Mouse (Mus musculus) adrenal gland, postnatal 4 days (tissue): ENCODE measurements around the gene Ankrd31. TPM values are rescaled to one million over a fixed set of nuclear protein-coding genes. Genes with fewer than 3 reads are reported as not detected.
"Not testable (repeated sequence)": the region's sequence is repeated elsewhere in the genome, so short reads cannot be mapped to it uniquely, and the experiment has no call there.

Source experiments
- DNase-seq, 2 experiments: peaks; one replicate each; pipeline ENCODE4 v3.0.0; 2021 to 2022; ENCODE audit warnings: low spot score in 2 of 2, mixed read lengths in 2 of 2
- long read RNA-seq, 2 experiments: library from polyadenylated mRNA; stranded (forward); transcript quantifications; one replicate each; pipeline ENCODE4 v2.0.0; 2021
- total RNA-seq, 2 experiments: library from RNA; stranded (reverse); gene quantifications; 2 replicates each; pipeline ENCODE4 v1.2.3; 2021

Ankrd31 gene
- under 1 TPM; 0.08 to 0.11 TPM for total RNA-seq
- long read RNA-seq, experiment 1, result 0 reads
- long read RNA-seq, experiment 2, result 0 reads

DNA sequence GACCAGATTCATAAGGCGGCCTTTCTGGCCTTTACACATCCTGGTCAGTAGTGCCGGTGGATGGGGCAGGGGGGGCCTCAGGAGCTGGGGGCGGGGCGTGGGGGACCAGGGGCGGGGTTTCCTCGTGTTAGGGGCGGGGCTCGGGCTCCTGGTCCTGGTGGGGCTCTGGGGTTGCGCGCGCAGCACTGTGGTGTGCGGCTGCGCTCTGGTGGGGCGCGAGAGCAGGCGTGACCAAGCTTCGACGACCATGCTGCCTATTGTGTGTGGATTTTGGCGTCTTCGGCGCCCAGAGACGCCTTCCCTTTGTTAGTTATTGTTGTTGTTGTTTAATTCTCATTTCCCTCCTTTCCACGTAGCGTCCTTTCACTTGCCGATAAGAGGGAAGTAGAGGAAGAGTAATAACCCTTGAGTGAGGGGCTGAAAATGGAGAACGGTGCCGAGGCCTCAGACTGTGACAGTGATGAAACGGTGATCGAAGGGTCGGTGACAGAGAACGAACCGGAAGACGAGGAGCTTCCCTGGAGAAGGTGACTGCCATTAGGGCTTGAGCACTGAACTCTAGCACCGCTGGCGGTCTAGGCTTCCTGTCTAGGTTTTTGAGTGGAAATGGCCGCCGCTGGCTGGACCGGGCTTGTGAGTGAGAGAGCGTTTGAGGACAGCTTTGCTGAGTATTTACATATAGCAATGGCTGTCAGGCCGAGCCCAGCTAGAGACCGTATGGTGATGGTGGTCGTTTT, at the start of gene Ankrd31:
Ankrd31 (plus strand) TSS at position 164 of the 737 bp plus-strand sequence.
- no peak for DNase-seq

GRCm38 (mm10) chr13:96702567-96703278, 45.3 kb upstream of the Ankrd31 start:
- no peak for DNase-seq

DNA sequence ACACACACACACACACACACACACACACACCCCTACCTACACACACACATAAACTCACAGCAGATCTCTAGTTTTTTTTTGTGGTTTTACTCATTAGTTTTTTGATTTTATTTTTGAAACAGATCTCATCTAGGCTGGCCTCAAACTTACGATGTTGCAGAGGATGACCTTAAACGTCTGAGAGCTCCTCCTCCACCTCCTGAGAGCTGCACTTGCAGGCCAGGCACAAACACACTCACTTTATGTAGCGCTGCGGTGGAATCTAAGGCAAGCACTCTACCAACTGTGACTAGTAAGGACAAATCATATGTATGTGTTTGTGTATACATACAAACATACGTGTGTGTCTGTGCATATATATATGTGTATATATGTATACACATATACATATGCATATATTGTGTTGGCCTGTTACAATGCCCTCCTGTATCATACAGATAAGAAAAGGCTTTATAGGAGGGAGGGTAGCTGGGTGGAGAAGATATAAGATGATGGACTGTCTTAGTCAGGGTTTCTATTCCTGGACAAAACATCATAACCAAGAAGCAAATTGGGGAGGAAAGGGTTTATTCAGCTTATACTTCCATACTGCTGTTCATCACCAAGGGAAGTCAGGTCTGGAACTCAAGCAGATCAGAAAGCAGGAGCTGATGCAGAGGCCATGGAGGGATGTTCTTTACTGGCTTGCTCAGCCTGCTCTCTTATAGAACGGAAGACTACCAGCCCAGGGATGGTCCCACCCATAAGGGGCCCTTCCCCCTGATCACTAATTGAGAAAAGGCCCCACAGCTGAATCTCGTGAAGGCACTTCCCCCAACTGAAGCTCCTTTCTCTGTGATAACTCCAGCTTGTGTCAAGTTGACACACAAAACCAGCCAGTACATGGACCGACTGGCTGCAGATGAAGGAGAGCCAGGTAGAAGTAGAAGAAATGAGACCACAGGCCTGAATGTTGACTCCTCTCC, 38.5 kb upstream of the Ankrd31 start:
- no peak for DNase-seq

GRCm38 (mm10) chr13:96716311-96716710, 31.8 kb upstream of the Ankrd31 start:
- no peak for DNase-seq

GRCm38 (mm10) chr13:96717821-96718220, 30.3 kb upstream of the Ankrd31 start:
- no peak for DNase-seq

- no peak for DNase-seq
Observed at GRCm38 (mm10) chr13:96720003-96720402, 28.1 kb upstream of the Ankrd31 start.

- DNase-seq, result no peak
Observed at GRCm38 (mm10) chr13:96728289-96728688, 19.8 kb upstream of the Ankrd31 start.

GRCm38 (mm10) chr13:96729146-96729545, 18.9 kb upstream of the Ankrd31 start:
- DNase-seq, result no peak

DNA sequence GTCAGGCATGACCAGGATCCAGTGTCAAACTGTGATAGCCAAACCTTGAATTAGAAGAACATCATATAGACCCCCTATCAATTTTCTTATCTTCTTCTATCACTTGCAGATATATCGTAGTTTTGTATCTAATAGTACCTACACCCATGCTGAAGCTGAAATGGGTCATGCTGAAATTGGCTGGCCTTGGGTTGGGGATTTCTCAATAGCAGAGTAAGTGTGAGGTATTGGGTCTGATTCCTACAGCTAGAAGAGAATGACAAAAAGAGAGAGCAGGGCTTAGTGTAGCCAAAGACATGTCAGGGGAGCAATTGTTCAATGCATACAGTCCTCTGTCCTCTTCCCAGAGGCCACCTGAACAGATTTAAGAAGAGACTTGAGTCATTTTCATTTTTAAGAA, 18.0 kb upstream of the Ankrd31 start:
- DNase-seq, result no peak

- no peak for DNase-seq
Observed at GRCm38 (mm10) chr13:96735175-96735574, 12.9 kb upstream of the Ankrd31 start.

DNA sequence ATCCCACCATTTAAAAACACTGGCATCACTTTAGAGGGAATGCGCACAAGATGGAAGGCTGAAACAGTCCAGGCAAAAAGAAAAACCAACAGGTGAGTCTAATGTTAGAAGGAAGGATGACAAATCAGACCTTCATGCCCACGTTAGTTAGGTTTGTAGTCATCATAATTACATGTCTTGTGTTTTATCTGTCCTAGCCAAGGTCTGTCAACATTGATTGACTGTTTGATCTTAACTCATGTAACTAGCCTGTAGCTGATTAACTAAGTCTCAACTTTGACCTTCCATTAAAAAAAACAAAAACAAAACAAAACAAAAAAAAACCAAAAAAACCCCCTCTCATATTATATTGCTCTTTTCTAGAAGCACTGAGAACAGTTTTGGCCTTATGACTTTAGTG, 7.9 kb upstream of the Ankrd31 start:
- DNase-seq, result no peak

- no peak for DNase-seq
Observed at GRCm38 (mm10) chr13:96742871-96743270, 5.2 kb upstream of the Ankrd31 start.

- DNase-seq, result no peak
Observed at GRCm38 (mm10) chr13:96746055-96746454, 2.0 kb upstream of the Ankrd31 start.

DNA sequence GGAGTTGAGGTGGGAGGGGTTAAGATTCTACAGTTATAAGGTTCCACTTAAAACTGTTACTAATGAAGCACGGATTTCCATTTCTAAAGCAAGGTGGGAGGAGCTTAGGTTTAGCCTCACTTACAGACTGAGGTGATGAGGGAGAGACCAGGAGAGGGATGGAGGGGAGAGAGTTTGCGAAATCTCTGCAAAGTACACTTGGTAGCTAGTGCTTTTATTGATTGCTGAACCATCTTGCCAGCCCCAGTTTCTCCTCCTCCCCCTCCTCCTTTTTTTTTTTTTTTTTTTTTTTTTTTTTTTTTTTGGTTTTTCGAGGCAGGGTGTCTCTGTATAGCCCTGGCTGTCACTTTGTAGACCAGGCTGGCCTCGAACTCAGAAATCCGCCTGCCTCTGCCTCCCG, 1.8 kb downstream of the Ankrd31 start:
- DNase-seq, result no peak

- DNase-seq, result no peak
Observed at GRCm38 (mm10) chr13:96760848-96761247, 12.8 kb downstream of the Ankrd31 start.

GRCm38 (mm10) chr13:96786071-96786470, 38.0 kb downstream of the Ankrd31 start:
- DNase-seq, result not testable (repeated sequence)

DNA sequence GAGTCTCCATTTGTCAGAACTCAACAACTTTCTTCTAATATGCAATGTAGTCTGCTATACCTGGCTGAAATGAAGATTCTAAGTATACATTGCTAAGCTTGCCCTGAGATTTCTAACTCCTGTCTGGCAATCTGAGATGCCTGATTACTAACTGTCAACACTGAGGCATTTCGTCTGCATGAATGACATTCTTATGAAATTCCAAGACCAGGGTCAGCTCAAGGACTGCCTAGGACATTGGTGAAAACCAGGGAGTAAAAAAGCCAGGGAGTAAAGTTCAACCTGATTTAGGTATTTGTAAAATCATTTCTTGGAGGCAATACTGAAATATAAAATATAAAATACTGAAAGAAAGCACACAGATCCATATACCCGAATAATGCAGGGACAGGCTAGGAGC, 45.4 kb downstream of the Ankrd31 start:
- DNase-seq, result no peak

GRCm38 (mm10) chr13:96795301-96795700, 47.2 kb downstream of the Ankrd31 start:
- DNase-seq, result no peak

DNA sequence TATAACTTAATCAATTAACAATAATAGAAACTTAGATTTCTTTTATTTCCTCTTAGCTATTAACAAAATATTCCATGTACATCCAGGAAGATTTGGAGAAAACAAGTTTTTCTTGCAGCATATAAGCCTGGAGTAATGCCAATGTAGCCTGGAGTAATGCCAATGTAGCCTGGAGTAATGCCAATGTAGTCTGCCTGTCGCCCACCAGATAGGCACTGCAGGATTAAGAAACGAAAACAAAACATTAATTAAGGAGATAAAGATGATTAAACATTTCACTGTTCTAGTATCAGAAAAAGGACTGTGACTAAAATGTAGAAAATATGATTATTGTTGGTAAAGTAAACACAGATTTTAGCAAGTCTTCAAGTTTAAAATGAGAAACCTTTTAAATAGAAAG, 49.4 kb downstream of the Ankrd31 start:
- DNase-seq, result no peak

DNA sequence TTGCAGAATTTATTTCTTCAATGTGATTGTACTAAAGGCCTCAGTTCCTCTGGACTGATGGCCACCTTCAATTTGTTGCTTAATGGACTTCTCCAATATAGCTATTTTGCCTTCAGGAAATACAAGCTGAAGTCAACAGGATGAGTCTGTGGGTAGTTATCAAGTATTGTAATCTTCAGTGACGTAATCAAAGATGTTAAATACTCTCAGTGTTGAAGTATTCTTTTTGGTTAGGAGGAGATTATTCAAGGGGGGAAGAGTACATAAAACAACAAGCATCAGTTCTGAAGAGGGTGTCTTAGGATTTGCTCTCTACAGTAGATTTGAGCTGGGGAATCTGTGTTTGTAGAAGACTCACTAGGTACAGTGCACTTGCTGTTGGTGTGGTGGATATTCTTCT, 101.7 kb downstream of the Ankrd31 start:
- no peak for DNase-seq

DNA sequence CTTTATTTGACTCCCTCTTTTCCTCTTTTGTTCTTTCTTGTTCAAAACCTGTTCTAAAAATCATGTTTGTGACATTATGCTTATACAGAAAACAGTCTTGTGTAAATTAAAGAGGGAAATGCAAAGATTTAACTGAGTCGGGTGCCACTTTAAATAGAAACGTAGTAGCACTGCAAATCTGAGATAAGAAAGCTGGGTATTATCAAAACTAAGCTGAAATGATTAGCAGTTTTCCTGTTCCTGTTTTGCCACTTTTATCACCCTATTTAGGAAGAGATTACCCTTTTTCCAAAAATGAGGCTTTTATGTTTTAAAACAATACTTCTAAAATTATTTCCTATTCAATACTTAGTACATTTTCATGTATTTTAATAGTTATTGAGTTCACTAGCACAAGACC, 104.1 kb downstream of the Ankrd31 start:
- no peak for DNase-seq
